Mouse (Mus musculus) megakaryocyte, adult 5-6 weeks (primary cell): ENCODE results near the gene Dock6. TPM values are rescaled to one million over a fixed set of nuclear protein-coding genes. Genes with fewer than 3 reads are reported as not detected.

Source experiments
- ATAC-seq: 2 replicates; pipeline ENCODE4 v1.8.0; 2016; ENCODE audit warnings: mild to moderate bottlenecking, inconsistent platforms; ENCODE audit not compliant: poor library complexity, severe bottlenecking
- total RNA-seq, 2 experiments: library from RNA; stranded (forward) in 1 of 2; stranded (reverse) in 1 of 2; fragments of 153-499, 151-499 nt in 1 of 2; fragments of 221-1000, 200-1000 nt in 1 of 2; gene quantifications; 2 replicates each; pipeline versions ENCODE4 v1.2.3 to v1.2.4; 2015 to 2017

Dock6 gene
- total RNA-seq, 2 experiments from 2014 or later, result 1.5 to 2.6 TPM

- no peak for ATAC-seq
Measured at GRCm38 (mm10) chr9:21752252-21752792, 100.1 kb downstream of the Dock6 start.

- no peak for ATAC-seq
Measured at GRCm38 (mm10) chr9:21751347-21751746, 101.1 kb downstream of the Dock6 start.

- ATAC-seq, result no peak
Measured at GRCm38 (mm10) chr9:21750370-21750769, 102.1 kb downstream of the Dock6 start.

Other genes with a start within 250 kb of the Dock6 start
- 41.7 and 43.5 TPM in 2 replicates for gene Smarca4, start 236.5 kb downstream of the Dock6 start, total RNA-seq (2015)
- 46.0 and 56.5 TPM in 2 replicates for gene Smarca4, start 236.5 kb downstream of the Dock6 start, total RNA-seq (2017)
- 23.8 and 25.6 TPM in 2 replicates for gene Ldlr, start 129.2 kb downstream of the Dock6 start, total RNA-seq (2015)
- gene Ldlr, start 129.2 kb downstream of the Dock6 start, total RNA-seq (2017), result 50.1 and 51.5 TPM in 2 replicates
- 49.8 and 57.8 TPM in 2 replicates for gene Spc24, start 92.3 kb downstream of the Dock6 start, total RNA-seq (2015)
- 127 and 156 TPM in 2 replicates for gene Spc24, start 92.3 kb downstream of the Dock6 start, total RNA-seq (2017)
- gene Kank2, start 53.9 kb downstream of the Dock6 start, total RNA-seq (2015), result 0.73 and 1.2 TPM in 2 replicates
- 0.49 and 1.1 TPM in 2 replicates for gene Kank2, start 53.9 kb downstream of the Dock6 start, total RNA-seq (2017)
- gene Angptl8, start 17.1 kb downstream of the Dock6 start, total RNA-seq (2015), result 1.6 and 2.0 TPM in 2 replicates
- 3.3 TPM in 1 of 2 replicates, not detected in the other for gene Angptl8, start 17.1 kb downstream of the Dock6 start, total RNA-seq (2017)
- gene Rab3d, start 65.6 kb upstream of the Dock6 start, total RNA-seq (2015), result 36.7 and 44.4 TPM in 2 replicates
- gene Rab3d, start 65.6 kb upstream of the Dock6 start, total RNA-seq (2017), result 66.4 and 92.7 TPM in 2 replicates
- gene Ccdc159, start 74.8 kb upstream of the Dock6 start, total RNA-seq (2015), result 0.22 and 1.0 TPM in 2 replicates
- gene Ccdc159, start 74.8 kb upstream of the Dock6 start, total RNA-seq (2017), result 0.53 TPM in 1 of 2 replicates, not detected in the other
- 40.9 and 48.2 TPM in 2 replicates for gene Tmem205, start 74.9 kb upstream of the Dock6 start, total RNA-seq (2015)
- gene Tmem205, start 74.9 kb upstream of the Dock6 start, total RNA-seq (2017), result 8.0 and 14.1 TPM in 2 replicates
- gene Plppr2, start 84.4 kb upstream of the Dock6 start, total RNA-seq (2015), result 0.57 and 0.96 TPM in 2 replicates
- gene Plppr2, start 84.4 kb upstream of the Dock6 start, total RNA-seq (2017), result 0.65 TPM in 1 of 2 replicates, not detected in the other
- gene Swsap1, start 103.1 kb upstream of the Dock6 start, total RNA-seq (2015), result 3.7 and 4.3 TPM in 2 replicates
- 6.5 and 6.6 TPM in 2 replicates for gene Swsap1, start 103.1 kb upstream of the Dock6 start, total RNA-seq (2017)
- gene Epor, start 110.9 kb upstream of the Dock6 start, total RNA-seq (2015), result 0.45 and 0.84 TPM in 2 replicates
- gene Epor, start 110.9 kb upstream of the Dock6 start, total RNA-seq (2017), result 0.28 and 1.2 TPM in 2 replicates
- gene Rgl3, start 136.8 kb upstream of the Dock6 start, total RNA-seq (2015), result not detected in 2 replicates
- not detected in 2 replicates for gene Rgl3, start 136.8 kb upstream of the Dock6 start, total RNA-seq (2017)
- gene Ccdc151, start 150.0 kb upstream of the Dock6 start, total RNA-seq (2015), result not detected in 2 replicates
- not detected in 2 replicates for gene Ccdc151, start 150.0 kb upstream of the Dock6 start, total RNA-seq (2017)
- gene Prkcsh, start 150.2 kb upstream of the Dock6 start, total RNA-seq (2015), result 25.4 and 28.8 TPM in 2 replicates
- gene Prkcsh, start 150.2 kb upstream of the Dock6 start, total RNA-seq (2017), result 70.7 and 76.5 TPM in 2 replicates
- not detected in 2 replicates for gene Elavl3, start 199.4 kb upstream of the Dock6 start, total RNA-seq (2015)
- not detected in 2 replicates for gene Elavl3, start 199.4 kb upstream of the Dock6 start, total RNA-seq (2017)
- gene Gm49318, start 218.6 kb upstream of the Dock6 start, total RNA-seq (2015), result not detected in 2 replicates
- not detected in 2 replicates for gene Gm49318, start 218.6 kb upstream of the Dock6 start, total RNA-seq (2017)
- 4.4 and 6.1 TPM in 2 replicates for gene Zfp653, start 218.7 kb upstream of the Dock6 start, total RNA-seq (2015)
- 6.2 and 8.6 TPM in 2 replicates for gene Zfp653, start 218.7 kb upstream of the Dock6 start, total RNA-seq (2017)
- 3.9 and 5.0 TPM in 2 replicates for gene Ecsit, start 232.8 kb upstream of the Dock6 start, total RNA-seq (2015)
- gene Ecsit, start 232.8 kb upstream of the Dock6 start, total RNA-seq (2017), result 10.8 and 11.1 TPM in 2 replicates
- not detected in 2 replicates for gene Cnn1, start 246.6 kb upstream of the Dock6 start, total RNA-seq (2015)
- gene Cnn1, start 246.6 kb upstream of the Dock6 start, total RNA-seq (2017), result not detected in 2 replicates